Mouse (Mus musculus) megakaryocyte, embryonic 14.5 days (primary cell): ENCODE data around the gene Olfr545.

Experiments
- FLI1 ChIP-seq: IDR thresholded peaks from 2 replicates; pipeline ENCODE4 v1.6.1; 2012; ENCODE audit warnings: low read length, inconsistent platforms, mixed read lengths
- GATA1 ChIP-seq: IDR thresholded peaks from 3 replicates; pipeline ENCODE4 v1.6.1; 2012; ENCODE audit warnings: mixed read lengths, low read length, inconsistent platforms, borderline replicate concordance

DNA sequence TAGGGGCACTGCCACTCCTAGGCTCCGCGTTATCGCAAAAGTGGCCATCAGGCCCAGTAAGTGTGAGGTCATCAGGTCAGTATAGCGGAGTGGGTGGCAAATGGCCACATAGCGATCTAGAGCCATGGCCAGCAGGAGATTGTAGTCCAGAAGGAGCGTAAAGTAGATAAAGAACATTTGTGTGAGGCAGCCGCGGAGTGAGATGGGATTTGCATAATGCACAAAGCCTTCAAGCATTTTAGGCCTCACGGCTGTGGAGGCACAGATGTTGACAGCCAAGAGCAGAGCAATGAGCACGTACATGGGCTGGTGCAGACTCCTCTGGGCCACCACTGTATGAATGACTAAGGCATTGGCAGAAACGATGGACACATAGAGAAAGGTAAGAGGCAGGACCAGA, 22.0 kb downstream of the Olfr545 start:
- no peak for TF ChIP-seq GATA1
- TF ChIP-seq FLI1: no peak
